Mouse (Mus musculus): ENCODE measurements around the gene Tmem81. TPM values are rescaled to one million over a fixed set of nuclear protein-coding genes. Genes with fewer than 3 reads are reported as not detected.
"Not testable (repeated sequence)": the region's sequence is repeated elsewhere in the genome, so short reads cannot be mapped to it uniquely, and the experiment has no call there.

Tmem81 gene
- polyA plus RNA-seq (2011; ENCODE audit: insufficient read length, low read depth, missing spikeins): 3.2 and 4.9 TPM in 2 replicates

- no peak within 1 kb of the TSS for H3K27ac ChIP-seq (ENCODE audit: insufficient read depth, low read length)
- no peak for TF ChIP-seq CTCF (IDR thresholded peaks at IDR 0.05; ENCODE audit: borderline replicate concordance, insufficient read depth, low read length)
- no peak for TF ChIP-seq POLR2A (IDR thresholded peaks at IDR 0.05; ENCODE audit: low read depth, low read length)
- H3K4me3 ChIP-seq (ENCODE audit: insufficient read depth, low read length): no peak within 1 kb of the TSS
- H3K4me1 ChIP-seq (ENCODE audit: control insufficient read depth, insufficient read depth, low read length): no peaks in the 10 kb centered on the region
Observed at GRCm38 (mm10) chr1:132506058-132506457, at the start of gene Tmem81. TSS of gene Tmem81 (plus strand) at chr1:132506230.

GRCm38 (mm10) chr1:132464651-132465050 lies 41.4 kb upstream of the Tmem81 start:
- no peaks in the 10 kb centered on the region for H3K4me1 ChIP-seq (ENCODE audit: control insufficient read depth, insufficient read depth, low read length)
- no peak overlapping the region for H3K4me3 ChIP-seq (ENCODE audit: insufficient read depth, low read length)
- TF ChIP-seq CTCF (IDR thresholded peaks at IDR 0.05; ENCODE audit: borderline replicate concordance, insufficient read depth, low read length) (no peak), POLR2A (IDR thresholded peaks at IDR 0.05; ENCODE audit: low read depth, low read length) (no peak)
- H3K27ac ChIP-seq (ENCODE audit: insufficient read depth, low read length): no peak overlapping the region

- H3K27ac ChIP-seq (ENCODE audit: insufficient read depth, low read length): no peak overlapping the region
- no peak for TF ChIP-seq POLR2A (IDR thresholded peaks at IDR 0.05; ENCODE audit: low read depth, low read length)
- TF ChIP-seq CTCF (IDR thresholded peaks at IDR 0.05; ENCODE audit: borderline replicate concordance, insufficient read depth, low read length): no peak
- no peak overlapping the region for H3K4me3 ChIP-seq (ENCODE audit: insufficient read depth, low read length)
- H3K4me1 ChIP-seq (ENCODE audit: control insufficient read depth, insufficient read depth, low read length): no peaks in the 10 kb centered on the region
Observed at GRCm38 (mm10) chr1:132468926-132469325, 37.1 kb upstream of the Tmem81 start.

- no peak overlapping the region for H3K27ac ChIP-seq (ENCODE audit: insufficient read depth, low read length)
- H3K4me3 ChIP-seq (ENCODE audit: insufficient read depth, low read length): no peak overlapping the region
- H3K4me1 ChIP-seq (ENCODE audit: control insufficient read depth, insufficient read depth, low read length): no peaks in the 10 kb centered on the region
- TF ChIP-seq CTCF (IDR thresholded peaks at IDR 0.05; ENCODE audit: borderline replicate concordance, insufficient read depth, low read length) (no peak), POLR2A (IDR thresholded peaks at IDR 0.05; ENCODE audit: low read depth, low read length) (no peak)
Observed at GRCm38 (mm10) chr1:132469519-132469918, 36.5 kb upstream of the Tmem81 start.

GRCm38 (mm10) chr1:132470031-132470430 lies 36.0 kb upstream of the Tmem81 start:
- not testable (repeated sequence) for H3K4me1 ChIP-seq (ENCODE audit: control insufficient read depth, insufficient read depth, low read length); H3K27ac ChIP-seq (ENCODE audit: insufficient read depth, low read length); H3K4me3 ChIP-seq (ENCODE audit: insufficient read depth, low read length)

- Histone ChIP-seq H3K4me1 (ENCODE audit: control insufficient read depth, insufficient read depth, low read length) (no peaks in the 10 kb centered on the region), H3K27ac (ENCODE audit: insufficient read depth, low read length) (no peak overlapping the region), H3K4me3 (ENCODE audit: insufficient read depth, low read length) (no peak overlapping the region)
- TF ChIP-seq POLR2A (IDR thresholded peaks at IDR 0.05; ENCODE audit: low read depth, low read length) (no peak), CTCF (IDR thresholded peaks at IDR 0.05; ENCODE audit: borderline replicate concordance, insufficient read depth, low read length) (no peak)
Observed at GRCm38 (mm10) chr1:132471032-132471431, 35.0 kb upstream of the Tmem81 start.

- Histone ChIP-seq H3K4me3 (ENCODE audit: insufficient read depth, low read length) (no peak overlapping the region), H3K4me1 (ENCODE audit: control insufficient read depth, insufficient read depth, low read length) (no peaks in the 10 kb centered on the region), H3K27ac (ENCODE audit: insufficient read depth, low read length) (no peak overlapping the region)
- TF ChIP-seq POLR2A (IDR thresholded peaks at IDR 0.05; ENCODE audit: low read depth, low read length) (no peak), CTCF (IDR thresholded peaks at IDR 0.05; ENCODE audit: borderline replicate concordance, insufficient read depth, low read length) (no peak)
Observed at GRCm38 (mm10) chr1:132471499-132471898, 34.5 kb upstream of the Tmem81 start.

GRCm38 (mm10) chr1:132472537-132472936 lies 33.5 kb upstream of the Tmem81 start:
- Histone ChIP-seq H3K27ac (ENCODE audit: insufficient read depth, low read length) (no peak overlapping the region), H3K4me3 (ENCODE audit: insufficient read depth, low read length) (no peak overlapping the region), H3K4me1 (ENCODE audit: control insufficient read depth, insufficient read depth, low read length) (no peaks in the 10 kb centered on the region)
- TF ChIP-seq CTCF (IDR thresholded peaks at IDR 0.05; ENCODE audit: borderline replicate concordance, insufficient read depth, low read length) (no peak), POLR2A (IDR thresholded peaks at IDR 0.05; ENCODE audit: low read depth, low read length) (no peak)

- Histone ChIP-seq H3K4me3 (ENCODE audit: insufficient read depth, low read length) (no peak overlapping the region), H3K4me1 (ENCODE audit: control insufficient read depth, insufficient read depth, low read length) (no peaks in the 10 kb centered on the region), H3K27ac (ENCODE audit: insufficient read depth, low read length) (no peak overlapping the region)
- TF ChIP-seq CTCF (IDR thresholded peaks at IDR 0.05; ENCODE audit: borderline replicate concordance, insufficient read depth, low read length) (no peak), POLR2A (IDR thresholded peaks at IDR 0.05; ENCODE audit: low read depth, low read length) (no peak)
Observed at GRCm38 (mm10) chr1:132474496-132474895, 31.5 kb upstream of the Tmem81 start.

GRCm38 (mm10) chr1:132476575-132476927 lies 29.5 kb upstream of the Tmem81 start:
- TF ChIP-seq POLR2A (IDR thresholded peaks at IDR 0.05; ENCODE audit: low read depth, low read length) (no peak), CTCF (IDR thresholded peaks at IDR 0.05; ENCODE audit: borderline replicate concordance, insufficient read depth, low read length) (no peak)
- no peaks in the 10 kb centered on the region for H3K4me1 ChIP-seq (ENCODE audit: control insufficient read depth, insufficient read depth, low read length)
- H3K4me3 ChIP-seq (ENCODE audit: insufficient read depth, low read length): peak overlapping the region; percentile 82
- no peak overlapping the region for H3K27ac ChIP-seq (ENCODE audit: insufficient read depth, low read length)
